8 mouse cellular contexts compared by ENCODE assay signal in the genomic region with DNA sequence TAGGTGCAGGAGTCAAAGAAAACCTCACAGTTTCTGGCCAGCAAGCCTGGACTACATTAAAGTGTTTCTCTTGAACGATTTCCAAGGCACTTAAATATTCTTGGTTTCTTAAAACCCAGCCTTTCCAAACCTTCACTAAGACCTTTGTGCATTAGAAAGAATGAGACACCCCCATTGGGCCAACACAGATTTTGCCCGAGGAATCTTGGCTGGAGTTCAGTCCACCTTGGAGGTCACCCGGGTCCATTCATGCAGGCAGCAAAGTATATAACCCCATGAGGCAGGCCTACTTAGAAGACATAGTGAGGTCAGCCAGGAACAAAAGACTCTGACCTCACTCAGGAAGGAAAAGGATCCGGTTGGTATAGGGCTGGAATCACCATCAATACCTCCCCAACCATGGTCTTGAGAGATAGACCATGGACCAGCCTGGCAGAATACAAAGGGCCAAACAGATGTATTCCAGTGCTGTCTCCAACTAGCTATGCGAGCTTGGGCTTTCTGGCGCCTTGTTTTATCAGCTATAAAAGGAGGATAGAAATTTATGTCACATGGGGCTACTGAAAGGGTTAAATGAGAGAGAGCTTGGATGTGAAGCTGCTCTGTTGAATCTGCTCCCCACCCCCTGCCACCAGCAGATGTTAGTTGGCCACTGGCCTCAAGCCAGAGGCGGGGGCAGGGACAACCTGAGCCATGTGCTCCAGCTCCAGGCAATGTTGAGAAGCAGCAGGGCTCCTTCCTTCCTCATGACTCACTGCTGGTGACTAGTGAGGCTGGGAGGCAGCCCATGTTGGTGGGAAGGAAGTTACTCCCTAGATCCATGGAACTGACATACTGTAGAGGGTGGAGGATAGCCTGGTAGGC.
DNase-seq lines count a peak whose midpoint lies in the region; ATAC-seq and TF ChIP-seq lines count a peak whose summit lies in the region.

No protein-coding gene starts in this region.

- WGBS in embryonic facial prominence, embryonic 14.5 days, result 38% methylated on average over 7 of the region's 7 CpGs
- WGBS in heart, embryonic 15.5 days, result 36% methylated on average over 7 of the region's 7 CpGs

- H3K27me3 ChIP-seq in embryonic facial prominence, embryonic 14.5 days (replicated peaks; ENCODE audit: control insufficient read depth, insufficient read depth, low read length), result no peaks in the 10 kb centered on the region
- no peaks in the 10 kb centered on the region for H3K27me3 ChIP-seq in heart, embryonic 15.5 days

- peak; percentile 41 for DNase-seq in embryo, embryonic 10 days (ENCODE audit: low spot score)
- DNase-seq in embryo, embryonic 9.5 days (ENCODE audit: extremely low spot score), result no peak
- peak; percentile 7 for DNase-seq in ZHBTc4 (ENCODE audit: low read depth, low spot score)
- peak; percentile 90 for DNase-seq in embryonic facial prominence, embryonic 14.5 days (ENCODE audit: low spot score)
- DNase-seq in layer of hippocampus, adult 2 months (ENCODE audit: low spot score in 2 of 2), result peak; percentile 71 to 85
- DNase-seq in lung, postnatal 36 days, result peak; percentile 11

- no peaks in the 10 kb centered on the region for H3K36me3 ChIP-seq in embryonic facial prominence, embryonic 14.5 days (ENCODE audit: control insufficient read depth, insufficient read depth, low read length)
- no peaks in the 10 kb centered on the region for H3K36me3 ChIP-seq in heart, embryonic 15.5 days

- peak; percentile 63 for ATAC-seq in embryonic facial prominence, embryonic 14.5 days (ENCODE audit: low read depth)
- peak; percentile 81 for ATAC-seq in heart, embryonic 15.5 days (replicated peaks; ENCODE audit: insufficient number of reproducible peaks, insufficient read depth, low FRiP score, low read depth)
- ATAC-seq in CD4-positive, CD25-positive, alpha-beta regulatory T cell, adult 4 months, result no peak

- peaks cover 28% of the 10 kb centered on the region for H3K4me1 ChIP-seq in embryonic facial prominence, embryonic 14.5 days (ENCODE audit: control insufficient read depth, insufficient read depth, low read length)
- peaks cover 34% of the 10 kb centered on the region for H3K4me1 ChIP-seq in heart, embryonic 15.5 days (replicated peaks)

- H3K4me3 ChIP-seq in embryonic facial prominence, embryonic 14.5 days (ENCODE audit: low read depth, low read length), result no peak overlapping the region
- H3K4me3 ChIP-seq in heart, embryonic 15.5 days, result no peak overlapping the region
- no peak overlapping the region for H3K4me3 ChIP-seq in layer of hippocampus, adult 2 months

- no peak for TF ChIP-seq CTCF in layer of hippocampus, adult 2 months (conservative IDR thresholded peaks at IDR 0.05)

- H3K27ac ChIP-seq in embryonic facial prominence, embryonic 14.5 days (replicated peaks; ENCODE audit: low read depth, low read length), result no peak overlapping the region
- H3K27ac ChIP-seq in heart, embryonic 15.5 days, result peak overlapping the region; percentile 74
- peak overlapping the region; percentile 49 for H3K27ac ChIP-seq in layer of hippocampus, adult 2 months

- H3K9me3 ChIP-seq in embryonic facial prominence, embryonic 14.5 days (ENCODE audit: control insufficient read depth, low read length), result no peaks in the 10 kb centered on the region
- no peaks in the 10 kb centered on the region for H3K9me3 ChIP-seq in heart, embryonic 15.5 days (replicated peaks)

- H3K9ac ChIP-seq in embryonic facial prominence, embryonic 14.5 days (ENCODE audit: low read depth, low read length), result no peak overlapping the region
- H3K9ac ChIP-seq in heart, embryonic 15.5 days, result no peak overlapping the region

- no peak overlapping the region for H3K4me2 ChIP-seq in embryonic facial prominence, embryonic 14.5 days (ENCODE audit: low read depth, low read length)
- no peak overlapping the region for H3K4me2 ChIP-seq in heart, embryonic 15.5 days
